Mouse (Mus musculus) spleen, postnatal 10 days (tissue): ENCODE data around the gene Gpm6b.

Source experiments
- DNase-seq, 2 experiments: peaks; one replicate each; pipeline ENCODE4 v3.0.0; 2021 to 2022; ENCODE audit warnings: low spot score in 2 of 2

Gpm6b gene

GRCm38 (mm10) chrX:166304355-166304754 lies 65.6 kb downstream of the Gpm6b start:
- no peak for DNase-seq

DNA sequence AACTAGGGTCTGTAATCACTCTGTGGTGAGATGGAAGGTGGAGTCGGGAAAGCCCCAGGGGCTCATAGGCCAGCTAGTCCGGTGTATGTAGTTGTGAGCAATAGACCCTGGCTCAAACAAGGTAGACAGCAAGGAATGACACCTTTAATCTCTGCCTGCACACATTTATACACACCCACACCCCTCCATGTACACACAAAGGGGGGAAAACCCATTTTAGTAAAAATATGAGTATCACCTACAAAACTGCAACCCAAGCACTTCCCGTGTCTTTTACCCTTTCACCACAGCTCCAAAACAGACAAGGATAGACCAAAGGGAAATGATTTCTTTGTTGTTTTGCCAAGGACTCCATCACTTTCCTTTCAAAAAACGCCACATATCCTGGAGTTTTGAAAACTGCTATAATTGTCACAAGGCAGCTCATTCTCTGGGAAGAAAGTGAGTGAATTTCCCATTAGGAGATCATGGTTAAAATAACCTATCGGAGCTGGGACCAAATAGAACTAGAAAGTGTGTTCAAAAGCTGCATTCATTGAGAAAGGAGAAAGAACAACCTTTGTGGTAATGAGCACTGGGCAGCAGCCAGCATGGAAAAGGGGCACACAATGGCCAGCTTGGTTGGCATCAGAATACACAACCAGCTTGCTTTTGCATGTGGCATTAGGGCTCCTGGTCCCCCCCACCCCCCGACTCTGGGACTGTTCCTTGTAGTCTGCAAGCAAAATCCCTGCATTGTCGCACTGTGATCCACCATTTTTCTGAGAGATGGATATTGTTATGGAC lies 68.9 kb downstream of the Gpm6b start:
- no peak for DNase-seq

GRCm38 (mm10) chrX:166308798-166309197 lies 70.1 kb downstream of the Gpm6b start:
- no peak for DNase-seq

GRCm38 (mm10) chrX:166315251-166315650 lies 76.5 kb downstream of the Gpm6b start:
- DNase-seq = no peak

DNA sequence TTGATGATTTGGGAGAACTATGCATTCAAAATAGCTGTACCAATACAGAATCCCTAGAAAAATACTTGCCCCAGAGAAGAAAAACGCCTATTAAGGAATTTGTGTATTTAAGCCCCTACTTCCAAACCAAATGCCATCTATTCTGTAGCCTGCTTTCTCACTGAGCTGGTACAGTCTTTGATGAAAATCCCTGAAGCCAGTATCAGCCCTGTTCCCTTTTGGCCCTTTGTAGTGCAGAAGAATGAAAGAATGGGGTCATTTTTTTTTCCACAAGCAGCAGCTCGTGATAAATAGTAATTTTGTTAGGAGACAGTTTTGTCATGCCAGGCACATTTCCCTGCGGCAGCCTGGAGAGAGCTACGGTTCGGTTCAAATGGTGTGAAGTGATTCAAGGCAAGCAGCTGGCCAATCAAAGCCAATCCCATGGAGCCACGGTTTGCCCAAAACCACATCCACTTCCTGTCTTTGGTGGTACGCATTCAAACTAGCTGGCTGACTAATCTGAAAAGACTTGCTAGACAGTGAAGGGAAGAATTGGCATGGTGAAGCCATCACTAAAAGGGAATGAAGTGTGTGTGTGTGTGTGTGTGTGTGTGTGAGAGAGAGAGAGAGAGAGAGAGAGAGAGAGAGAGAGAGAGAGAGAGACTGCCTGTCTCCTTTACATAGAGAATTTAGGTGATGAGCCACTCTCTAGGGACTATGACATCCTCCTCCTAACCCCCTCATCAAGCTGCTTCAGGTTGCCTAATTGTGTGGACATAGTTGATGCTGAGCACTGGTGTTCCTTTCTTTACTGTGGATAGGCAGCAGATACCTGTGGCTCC lies 78.1 kb downstream of the Gpm6b start:
- DNase-seq = peak in 1 of 2 experiments; percentile 8

DNA sequence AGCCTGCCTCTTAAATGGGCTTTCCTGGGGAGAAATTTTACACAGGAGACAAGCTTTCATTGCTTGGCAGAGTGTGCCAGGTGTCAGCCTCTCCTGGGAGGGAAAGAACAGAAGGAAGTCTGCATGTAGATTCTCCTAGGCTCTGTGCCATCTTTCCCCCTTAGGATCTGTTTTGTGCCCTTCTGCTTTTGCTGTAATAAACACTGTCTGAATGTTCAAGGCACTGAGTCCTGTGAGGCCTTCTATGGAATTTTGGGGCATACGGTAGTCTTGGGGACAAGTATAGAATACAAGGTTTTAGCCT lies 78.6 kb downstream of the Gpm6b start:
- no peak for DNase-seq

DNA sequence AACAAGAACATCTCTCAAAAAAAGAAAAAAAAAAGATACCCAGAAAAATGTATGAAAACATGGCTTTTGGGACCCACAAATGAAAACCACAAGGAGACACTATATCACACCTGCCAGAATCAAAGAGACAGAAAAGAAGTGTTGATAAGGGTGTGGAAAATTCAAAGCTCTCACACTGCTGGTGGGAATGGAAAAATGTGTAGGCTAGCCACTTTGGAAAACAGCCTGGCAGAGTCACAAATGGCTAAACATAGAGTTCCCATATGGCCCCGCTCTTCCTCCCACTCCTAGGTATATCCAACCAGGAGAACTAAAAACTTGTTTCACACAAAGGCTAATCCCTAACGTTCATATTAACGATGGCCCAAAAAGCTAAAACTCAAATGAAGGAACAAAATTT lies 84.5 kb downstream of the Gpm6b start:
- no peak for DNase-seq

GRCm38 (mm10) chrX:166327621-166328020 lies 88.9 kb downstream of the Gpm6b start:
- no peak for DNase-seq

- no peak for DNase-seq
These were observed 89.6 kb downstream of the Gpm6b start for GRCm38 (mm10) chrX:166328219-166328901.

- DNase-seq = peak; percentile 10 to 28
These were observed 90.3 kb downstream of the Gpm6b start for GRCm38 (mm10) chrX:166328904-166329451.

DNA sequence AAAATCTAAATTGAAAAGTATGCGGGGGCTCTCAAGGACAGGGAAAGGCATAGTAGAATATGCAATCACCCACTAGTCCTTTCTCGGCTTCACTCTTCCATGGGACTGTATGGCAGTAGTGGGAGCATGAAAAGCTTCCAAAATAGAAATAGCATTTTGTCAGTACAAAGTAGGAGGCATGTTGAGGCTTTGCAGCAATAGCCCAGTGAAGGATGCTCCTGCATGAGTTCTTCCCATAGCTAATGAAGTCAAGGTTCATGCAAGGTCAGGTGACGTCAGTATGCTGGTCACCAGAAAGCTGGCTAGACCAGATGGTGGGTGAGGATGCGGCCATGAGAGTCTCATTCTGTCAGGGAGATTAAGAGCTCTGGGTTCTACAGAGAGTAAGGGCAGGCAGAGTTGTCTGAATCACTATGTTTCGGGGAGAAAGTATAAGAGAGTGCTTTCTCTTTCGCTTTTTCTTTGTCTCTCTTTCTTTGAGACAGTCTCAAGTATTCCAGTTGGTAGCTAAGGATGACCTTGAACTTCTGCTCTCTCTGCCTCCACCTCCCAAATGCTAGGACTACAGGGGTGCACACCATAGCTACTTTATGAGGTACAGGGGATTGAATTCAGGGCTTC lies 95.9 kb downstream of the Gpm6b start:
- DNase-seq = no peak

DNA sequence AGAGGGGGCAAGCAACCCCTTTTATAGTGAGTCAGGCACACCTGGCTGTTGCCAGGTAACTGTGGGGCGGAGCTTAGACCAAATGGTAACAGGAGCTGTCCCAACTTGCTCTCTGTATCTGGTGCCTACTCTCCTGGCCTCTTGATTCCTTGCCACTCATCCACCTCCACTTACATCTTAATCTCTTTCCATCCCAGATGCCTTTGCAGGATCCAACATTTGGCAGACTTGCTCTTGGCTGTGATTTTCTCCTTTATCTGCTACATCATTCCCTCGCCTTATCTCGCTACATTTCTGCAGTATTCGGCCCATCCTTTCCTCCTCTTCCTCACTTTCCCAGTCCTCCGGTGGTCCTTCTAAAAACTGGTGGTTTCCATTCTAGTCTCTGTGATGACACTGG lies 99.6 kb downstream of the Gpm6b start:
- DNase-seq = no peak

GRCm38 (mm10) chrX:166338784-166339520 lies 100.2 kb downstream of the Gpm6b start:
- no peak for DNase-seq

DNA sequence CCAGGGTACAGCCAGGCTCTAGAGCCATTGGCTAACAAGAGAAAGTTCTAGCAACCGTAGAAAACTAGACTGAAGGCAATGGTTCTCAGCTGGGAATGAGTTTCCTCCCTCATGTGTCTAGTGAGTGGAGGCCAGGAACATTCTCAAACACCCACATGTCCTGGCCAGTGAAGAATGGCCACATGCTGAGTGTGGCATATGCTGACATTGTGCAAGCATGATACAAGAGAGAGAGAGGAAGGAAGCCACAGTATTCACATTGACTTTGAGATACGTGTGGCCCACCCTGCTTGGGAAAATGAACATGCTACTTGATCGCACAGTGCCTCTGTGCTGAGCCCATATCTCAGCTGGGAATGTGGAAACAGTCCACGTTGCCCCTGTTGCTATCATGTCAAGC lies 101.2 kb downstream of the Gpm6b start:
- DNase-seq = no peak

GRCm38 (mm10) chrX:166341795-166342194 lies 103.1 kb downstream of the Gpm6b start:
- DNase-seq = no peak

GRCm38 (mm10) chrX:166344228-166345015 lies 105.7 kb downstream of the Gpm6b start:
- no peak for DNase-seq

GRCm38 (mm10) chrX:166348086-166348485 lies 109.4 kb downstream of the Gpm6b start:
- no peak for DNase-seq

GRCm38 (mm10) chrX:166348634-166349033 lies 109.9 kb downstream of the Gpm6b start:
- no peak for DNase-seq

- peak; percentile 18 to 70 for DNase-seq
These were observed 113.1 kb downstream of the Gpm6b start for GRCm38 (mm10) chrX:166351790-166352189.

DNA sequence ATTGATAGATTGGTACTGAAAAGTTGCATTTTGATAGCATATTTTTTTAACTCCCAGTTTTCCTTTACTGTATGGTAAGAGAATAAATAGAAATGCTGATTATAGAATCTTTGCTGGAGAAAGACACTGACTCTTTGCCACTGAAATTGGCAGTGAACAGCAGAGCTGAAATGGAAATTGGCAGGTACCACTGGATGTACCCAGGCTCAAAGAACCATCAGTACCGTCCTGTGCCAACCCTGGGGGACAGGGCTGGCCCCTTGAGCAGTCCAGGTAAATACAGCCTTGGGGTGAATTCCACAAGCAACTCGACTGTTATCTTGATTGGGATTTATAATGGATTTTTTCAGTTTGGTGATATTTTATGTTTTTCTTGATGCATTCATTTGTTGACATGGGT lies 114.7 kb downstream of the Gpm6b start:
- DNase-seq = no peak
